Mouse (Mus musculus): Measurements from ENCODE around the gene Trhr2.

DNA sequence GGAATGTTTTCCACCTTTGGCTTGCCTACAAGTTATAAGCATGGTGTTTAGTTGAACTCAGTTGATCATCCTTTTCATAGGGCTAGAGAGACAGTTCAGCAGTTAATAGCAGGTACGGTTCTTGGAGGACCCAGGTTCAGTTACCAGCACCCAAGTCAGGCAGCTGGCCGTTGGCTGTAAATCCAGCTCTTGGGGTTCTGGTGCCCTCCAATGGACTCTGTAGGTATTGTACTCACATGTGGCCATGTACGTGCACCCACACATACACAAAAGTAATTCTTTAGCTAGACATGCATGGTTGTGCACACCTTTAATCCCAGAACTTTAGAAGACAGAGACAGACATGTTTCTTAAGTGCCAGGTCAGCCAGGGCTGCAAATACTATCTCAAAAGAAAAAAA lies 28.8 kb upstream of the Trhr2 start:
- TF ChIP-seq CTCF (IDR thresholded peaks at IDR 0.05; ENCODE audit: low read depth): peak; percentile 42
- TF ChIP-seq EP300 (IDR thresholded peaks at IDR 0.05; ENCODE audit: low read depth): no peak
